Mouse (Mus musculus) CD8-positive naive resting alpha-beta T cell, adult 2 months (primary cell): Measurements from ENCODE around the gene Otogl.

Experiments used
- DNase-seq, 2 experiments: peaks; one replicate each; pipeline ENCODE4 v3.0.0; 2022; ENCODE audit warnings: low read depth in 2 of 2, low spot score in 2 of 2

Gene Otogl

GRCm38 (mm10) chr10:107906453-107906852 is 5.5 kb downstream of the Otogl start:
- no peak for DNase-seq

GRCm38 (mm10) chr10:107905274-107906034 is 6.5 kb downstream of the Otogl start:
- DNase-seq = no peak

- no peak for DNase-seq
Measured at GRCm38 (mm10) chr10:107901958-107902357, 10.0 kb downstream of the Otogl start.

GRCm38 (mm10) chr10:107901204-107901879 is 10.6 kb downstream of the Otogl start:
- DNase-seq = no peak

- no peak for DNase-seq
Measured at GRCm38 (mm10) chr10:107899946-107900345, 12.0 kb downstream of the Otogl start.

GRCm38 (mm10) chr10:107896158-107896557 is 15.8 kb downstream of the Otogl start:
- DNase-seq = no peak

- DNase-seq = no peak
Measured at GRCm38 (mm10) chr10:107894663-107895581, 17.0 kb downstream of the Otogl start.

GRCm38 (mm10) chr10:107890400-107890799 is 21.5 kb downstream of the Otogl start:
- DNase-seq = no peak

- peak in 1 of 2 experiments; percentile 6 for DNase-seq
Measured at GRCm38 (mm10) chr10:107872542-107872941, 39.4 kb downstream of the Otogl start.

GRCm38 (mm10) chr10:107872109-107872508 is 39.8 kb downstream of the Otogl start:
- DNase-seq = no peak

GRCm38 (mm10) chr10:107870540-107870939 is 41.4 kb downstream of the Otogl start:
- DNase-seq = no peak

GRCm38 (mm10) chr10:107868904-107869303 is 43.0 kb downstream of the Otogl start:
- peak; percentile 17 to 44 for DNase-seq

GRCm38 (mm10) chr10:107867414-107867813 is 44.5 kb downstream of the Otogl start:
- no peak for DNase-seq

GRCm38 (mm10) chr10:107860235-107860917 is 51.6 kb downstream of the Otogl start:
- DNase-seq = no peak

GRCm38 (mm10) chr10:107859220-107859619 is 52.7 kb downstream of the Otogl start:
- DNase-seq = no peak

- DNase-seq = peak in 1 of 2 experiments; percentile 19
Measured at GRCm38 (mm10) chr10:107858684-107859083, 53.2 kb downstream of the Otogl start.

GRCm38 (mm10) chr10:107844906-107845305 is 67.0 kb downstream of the Otogl start:
- DNase-seq = no peak

GRCm38 (mm10) chr10:107834452-107835239 is 77.3 kb downstream of the Otogl start:
- no peak for DNase-seq

- DNase-seq = no peak
Measured at GRCm38 (mm10) chr10:107829151-107829550, 82.8 kb downstream of the Otogl start.
